8 mouse cellular contexts compared by ENCODE assay signal in the genomic region with DNA sequence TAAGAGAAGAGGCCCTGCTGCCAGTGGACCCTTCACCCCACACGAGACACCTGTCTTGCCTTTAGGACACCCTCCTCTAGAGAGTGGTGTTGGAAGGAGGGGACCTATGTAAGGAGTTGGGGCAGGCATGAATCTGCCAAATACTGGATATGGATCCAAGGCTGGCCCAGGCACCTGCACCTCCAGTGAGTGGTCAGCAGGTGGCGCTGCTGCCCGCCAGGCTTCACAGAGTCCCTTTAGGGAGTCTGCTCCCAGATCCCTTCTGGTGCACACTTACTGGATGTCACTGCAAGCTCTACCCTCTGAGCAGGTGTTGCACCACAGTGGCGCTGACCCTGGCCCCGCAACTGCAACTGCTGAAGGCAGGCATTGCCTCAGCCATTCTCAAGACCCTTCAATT. TPM values are rescaled to one million over a fixed set of nuclear protein-coding genes. Genes with fewer than 3 reads are reported as not detected.
DNase-seq lines count a peak whose midpoint lies in the region; ATAC-seq lines count a peak whose summit lies in the region.

No protein-coding gene starts in this region.

- no peaks in the 10 kb centered on the region for H3K9me3 ChIP-seq in hindbrain, embryonic 11.5 days (ENCODE audit: control insufficient read depth, low read length)

- H3K9ac ChIP-seq in hindbrain, embryonic 11.5 days (ENCODE audit: low read depth, low read length): no peak overlapping the region

- no peak overlapping the region for H3K4me3 ChIP-seq in hindbrain, embryonic 11.5 days (ENCODE audit: low read depth, low read length)

- H3K27ac ChIP-seq in hindbrain, embryonic 11.5 days (ENCODE audit: low read depth, low read length): no peak overlapping the region

- no peaks in the 10 kb centered on the region for H3K27me3 ChIP-seq in hindbrain, embryonic 11.5 days (ENCODE audit: control insufficient read depth, insufficient read depth, low read length)

- 15% methylated on average over 5 of the region's 5 CpGs for WGBS in hindbrain, embryonic 11.5 days

- H3K36me3 ChIP-seq in hindbrain, embryonic 11.5 days (ENCODE audit: control insufficient read depth, insufficient read depth, low read length): peaks cover 2% of the 10 kb centered on the region; the same call in 1 of the 2 replicates

- no peak overlapping the region for H3K4me2 ChIP-seq in hindbrain, embryonic 11.5 days (replicated peaks; ENCODE audit: low read depth, low read length)

- H3K4me1 ChIP-seq in hindbrain, embryonic 11.5 days (replicated peaks; ENCODE audit: control insufficient read depth, insufficient read depth, low read length): no peaks in the 10 kb centered on the region

- DNase-seq in NIH3T3 (ENCODE audit: low read depth): peak; percentile 90
- peak; percentile 84 for DNase-seq in cerebellum, adult 9-11 months
- peak; percentile 69 to 81 for DNase-seq in frontal cortex, postnatal 10 days (ENCODE audit: low spot score in 2 of 2)
- DNase-seq in hindbrain, embryonic 11.5 days (ENCODE audit: low spot score): peak; percentile 89
- peak; percentile 88 to 90 for DNase-seq in layer of hippocampus, postnatal 10 days (ENCODE audit: low spot score in 2 of 2)
- peak; percentile 83 for DNase-seq in lung, postnatal 14 days
- DNase-seq in retina, embryonic 14.5 days (ENCODE audit: low spot score): peak; percentile 91
- DNase-seq in thymus, postnatal 25 days: peak; percentile 75

- peak; percentile 68 for ATAC-seq in hindbrain, embryonic 11.5 days (ENCODE audit: low FRiP score)

RNA-seq across cellular contexts. Expression of a gene that starts 7.4 kb away (rescaled TPM):
- polyA plus RNA-seq in hindbrain, embryonic 11.5 days (2014; fragmentation: Nextera tagmentation; extraction: Ambion mirVana): 20.0 and 20.4 TPM in 2 replicates
- 10 to 100 TPM; 22.8 to 34.2 TPM for total RNA-seq in layer of hippocampus, postnatal 10 days (2021)

RNA-seq across cellular contexts. Expression of a gene that starts 14.7 kb away (rescaled TPM):
- 15.2 and 19.4 TPM in 2 replicates for polyA plus RNA-seq in hindbrain, embryonic 11.5 days (2014; fragmentation: Nextera tagmentation; extraction: Ambion mirVana)
- total RNA-seq in layer of hippocampus, postnatal 10 days (2021): 10 to 100 TPM; 15.2 to 16.6 TPM

RNA-seq across cellular contexts. Expression of a gene that starts 27.2 kb away (rescaled TPM):
- 2.7 and 3.0 TPM in 2 replicates for polyA plus RNA-seq in hindbrain, embryonic 11.5 days (2014; fragmentation: Nextera tagmentation; extraction: Ambion mirVana)
- 10 to 100 TPM; 14.6 to 15.1 TPM for total RNA-seq in layer of hippocampus, postnatal 10 days (2021)

RNA-seq across cellular contexts. Expression of a gene that starts 46.1 kb away (rescaled TPM):
- 18.0 and 19.6 TPM in 2 replicates for polyA plus RNA-seq in hindbrain, embryonic 11.5 days (2014; fragmentation: Nextera tagmentation; extraction: Ambion mirVana)
- total RNA-seq in layer of hippocampus, postnatal 10 days (2021): 10 to 100 TPM; 11.9 to 14.8 TPM

RNA-seq across cellular contexts. Expression of a gene that starts 47.9 kb away (rescaled TPM):
- 73.8 and 80.1 TPM in 2 replicates for polyA plus RNA-seq in hindbrain, embryonic 11.5 days (2014; fragmentation: Nextera tagmentation; extraction: Ambion mirVana)
- 10 to 100 TPM; 75.8 to 82.0 TPM for total RNA-seq in layer of hippocampus, postnatal 10 days (2021)
